Mouse (Mus musculus): Measurements from ENCODE around the gene Gemin5. TPM values are rescaled to one million over a fixed set of nuclear protein-coding genes. Genes with fewer than 3 reads are reported as not detected.

Gemin5 gene
- polyA plus RNA-seq, 1 experiment from 2014 or later, result 11.6 TPM

DNA sequence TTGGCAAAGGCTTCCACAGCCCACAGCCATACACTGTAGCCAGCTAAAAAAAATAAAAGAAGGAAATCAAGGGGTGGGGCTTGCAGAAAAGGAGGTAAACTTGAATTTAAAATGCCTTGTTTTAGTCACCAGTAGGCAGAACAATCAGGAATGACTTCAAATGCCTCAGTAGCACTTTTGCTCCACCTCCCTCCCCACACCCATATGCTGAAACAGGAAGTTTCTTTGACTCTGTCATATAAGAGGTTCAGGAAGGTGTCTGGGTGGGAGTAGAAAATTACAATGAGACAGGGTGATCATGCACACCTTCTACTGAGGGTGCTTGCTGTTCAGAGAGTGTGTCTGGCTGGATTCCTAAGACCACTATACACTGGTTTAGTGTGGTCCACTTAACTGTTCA, 33.5 kb downstream of the Gemin5 start:
- no peaks in the 10 kb centered on the region for H3K27me3 ChIP-seq (ENCODE audit: insufficient read depth, low read length)
- no peaks in the 10 kb centered on the region for H3K4me1 ChIP-seq (replicated peaks; ENCODE audit: insufficient read depth, low read length)
- no peak overlapping the region for H3K4me3 ChIP-seq (replicated peaks; ENCODE audit: low read depth, low read length)
- ATAC-seq (replicated peaks; ENCODE audit: low FRiP score, low read depth), result no peak
- no peaks in the 10 kb centered on the region for H3K9me3 ChIP-seq (replicated peaks; ENCODE audit: low read length)
- no peak overlapping the region for H3K4me2 ChIP-seq (ENCODE audit: low read length)
- H3K27ac ChIP-seq, result no peak overlapping the region
- peaks cover 68% of the 10 kb centered on the region for H3K36me3 ChIP-seq (ENCODE audit: insufficient read depth, low read length)
- no peak for TF ChIP-seq CTCF (IDR thresholded peaks at IDR 0.05; ENCODE audit: low read depth)
- no peak for DNase-seq (ENCODE audit: low spot score)
- H3K9ac ChIP-seq (ENCODE audit: low read depth, low read length), result no peak overlapping the region

DNA sequence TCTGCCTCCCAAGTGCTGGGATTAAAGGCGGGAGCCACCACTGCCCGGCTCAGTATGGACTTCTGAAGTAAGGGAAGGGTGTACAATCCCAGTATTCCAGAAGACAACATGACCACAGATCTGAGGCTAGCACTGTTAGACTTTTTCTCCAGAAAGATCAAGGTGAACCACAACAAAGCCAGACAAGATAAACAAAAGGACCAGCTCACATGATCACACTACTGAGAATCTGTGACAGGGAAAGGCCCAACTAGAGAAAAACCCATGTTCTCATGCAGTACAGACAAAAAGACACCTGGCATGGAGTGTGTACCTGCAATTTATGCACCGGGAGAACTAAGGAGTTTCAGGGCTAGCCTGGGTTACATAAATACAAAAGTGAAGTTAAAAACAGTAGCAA, 36.3 kb downstream of the Gemin5 start:
- peaks cover 70% of the 10 kb centered on the region for H3K36me3 ChIP-seq (ENCODE audit: insufficient read depth, low read length)

DNA sequence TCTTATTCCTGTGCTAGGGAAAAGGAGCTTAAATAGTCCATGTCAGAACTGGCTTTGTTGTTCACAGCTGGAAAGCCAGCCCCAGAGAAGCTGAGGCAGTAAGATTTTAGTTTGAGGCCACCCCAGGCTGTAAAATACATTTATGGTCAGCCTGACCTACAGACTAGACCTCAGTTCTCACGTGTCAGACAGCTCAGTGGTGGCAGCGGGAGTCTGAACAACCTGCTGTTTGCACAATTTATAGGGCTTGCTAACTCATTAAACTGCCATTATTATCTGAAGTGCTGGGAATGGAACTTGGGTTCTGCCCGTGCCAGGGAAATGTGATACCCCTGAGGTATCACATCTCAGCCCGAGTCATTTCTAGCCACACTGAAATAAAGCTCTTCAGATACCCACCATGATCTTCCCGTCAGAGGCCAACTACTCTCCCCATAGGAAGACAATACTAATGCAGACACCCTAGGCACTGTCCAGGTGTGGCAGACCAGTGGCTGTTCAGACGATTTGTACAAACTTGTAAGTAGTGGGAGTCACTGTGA, 39.0 kb downstream of the Gemin5 start:
- no peak overlapping the region for H3K9ac ChIP-seq (ENCODE audit: low read depth, low read length)
- WGBS, result 18% methylated on average over 6 of the region's 6 CpGs
- H3K4me2 ChIP-seq (ENCODE audit: low read length), result no peak overlapping the region
- H3K27ac ChIP-seq, result no peak overlapping the region
- peaks cover 55% of the 10 kb centered on the region for H3K36me3 ChIP-seq (ENCODE audit: insufficient read depth, low read length)
- H3K9me3 ChIP-seq (replicated peaks; ENCODE audit: low read length), result no peaks in the 10 kb centered on the region
- no peak for TF ChIP-seq CTCF (IDR thresholded peaks at IDR 0.05; ENCODE audit: low read depth)
- DNase-seq (ENCODE audit: low spot score), result peak; percentile 74
- H3K4me3 ChIP-seq (replicated peaks; ENCODE audit: low read depth, low read length), result no peak overlapping the region
- H3K4me1 ChIP-seq (replicated peaks; ENCODE audit: insufficient read depth, low read length), result no peaks in the 10 kb centered on the region
- no peak; the same call in 1 of the 2 replicates for ATAC-seq (replicated peaks; ENCODE audit: low FRiP score, low read depth)
- no peaks in the 10 kb centered on the region for H3K27me3 ChIP-seq (ENCODE audit: insufficient read depth, low read length)

More for the DNA sequence above, 36.3 kb downstream of the Gemin5 start:
- Histone ChIP-seq H3K4me3 (replicated peaks; ENCODE audit: low read depth, low read length) (no peak overlapping the region), H3K4me2 (ENCODE audit: low read length) (no peak overlapping the region), H3K9ac (ENCODE audit: low read depth, low read length) (no peak overlapping the region), H3K4me1 (replicated peaks; ENCODE audit: insufficient read depth, low read length) (no peaks in the 10 kb centered on the region), H3K9me3 (replicated peaks; ENCODE audit: low read length) (no peaks in the 10 kb centered on the region), H3K27ac (no peak overlapping the region), H3K27me3 (ENCODE audit: insufficient read depth, low read length) (no peaks in the 10 kb centered on the region)
- ATAC-seq (replicated peaks; ENCODE audit: low FRiP score, low read depth) (no peak), DNase-seq (ENCODE audit: low spot score) (no peak)
- TF ChIP-seq CTCF (IDR thresholded peaks at IDR 0.05; ENCODE audit: low read depth), result no peak
- WGBS, result 90% methylated on average over 3 of the region's 3 CpGs

DNA sequence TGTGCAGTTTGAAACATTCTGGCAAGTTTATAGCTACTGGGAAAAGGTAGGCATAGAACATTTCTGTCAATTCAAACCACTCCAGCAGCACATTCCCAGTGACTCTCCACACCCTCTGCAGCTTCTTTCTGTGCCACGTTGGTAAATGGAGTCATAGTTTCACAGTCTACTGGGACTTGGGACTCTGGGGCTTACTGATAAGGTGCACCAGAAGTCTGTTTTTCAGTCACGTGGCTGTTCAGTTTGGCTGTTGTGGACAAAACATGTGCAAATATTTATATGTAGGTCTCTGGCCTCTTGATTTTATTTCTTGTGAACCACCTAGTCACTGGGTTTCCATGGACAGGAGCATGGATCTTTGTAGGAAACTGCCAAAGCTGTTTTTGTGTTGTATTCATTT, 40.8 kb downstream of the Gemin5 start:
- H3K4me2 ChIP-seq (ENCODE audit: low read length), result no peak overlapping the region
- no peak for TF ChIP-seq CTCF (IDR thresholded peaks at IDR 0.05; ENCODE audit: low read depth)
- H3K36me3 ChIP-seq (ENCODE audit: insufficient read depth, low read length), result peaks cover 42% of the 10 kb centered on the region
- no peaks in the 10 kb centered on the region for H3K9me3 ChIP-seq (replicated peaks; ENCODE audit: low read length)
- no peaks in the 10 kb centered on the region for H3K27me3 ChIP-seq (ENCODE audit: insufficient read depth, low read length)
- WGBS, result 91% methylated on average over 2 of the region's 2 CpGs
- DNase-seq (ENCODE audit: low spot score), result no peak
- no peak for ATAC-seq (replicated peaks; ENCODE audit: low FRiP score, low read depth)
- no peaks in the 10 kb centered on the region for H3K4me1 ChIP-seq (replicated peaks; ENCODE audit: insufficient read depth, low read length)
- H3K4me3 ChIP-seq (replicated peaks; ENCODE audit: low read depth, low read length), result no peak overlapping the region
- no peak overlapping the region for H3K9ac ChIP-seq (ENCODE audit: low read depth, low read length)
- no peak overlapping the region for H3K27ac ChIP-seq

DNA sequence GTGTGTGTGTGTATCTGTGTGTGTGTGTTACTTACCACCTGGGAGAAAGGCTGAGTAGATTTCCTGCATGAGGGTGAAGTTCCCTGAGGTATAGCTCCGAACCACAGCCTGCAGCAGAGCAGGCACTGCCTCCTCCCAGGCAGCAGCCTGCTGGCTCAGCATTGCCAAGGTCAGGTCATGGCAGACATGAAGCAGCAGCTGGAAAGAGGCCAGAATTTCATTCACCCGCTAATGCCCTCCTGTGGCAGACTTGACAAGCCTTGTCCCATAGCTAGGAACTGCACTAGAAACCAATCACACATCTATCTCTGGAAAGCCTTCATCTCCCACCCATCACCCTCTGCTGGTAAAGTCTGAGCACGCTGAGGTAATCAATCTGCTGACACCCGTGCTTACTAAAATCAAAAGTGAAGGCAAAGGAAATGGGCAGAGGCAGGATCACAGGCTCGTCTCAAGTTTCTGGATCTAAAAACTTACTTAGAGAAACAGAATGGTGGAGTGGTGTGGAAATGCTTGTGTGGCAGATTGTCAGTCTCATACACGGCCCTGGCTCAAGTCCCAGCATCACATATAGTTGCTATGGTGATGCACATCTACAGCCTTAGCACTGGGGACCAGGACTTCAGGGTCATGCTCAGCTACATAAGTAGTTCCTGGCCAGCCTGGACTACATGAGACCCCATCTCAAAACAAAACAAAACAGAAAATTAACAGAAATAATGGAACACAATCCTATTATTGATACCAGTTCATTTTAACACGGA, 41.8 kb downstream of the Gemin5 start:
- peak; percentile 58 for TF ChIP-seq CTCF (IDR thresholded peaks at IDR 0.05; ENCODE audit: low read depth)
- 23% methylated on average over 7 of the region's 7 CpGs for WGBS
- no peaks in the 10 kb centered on the region for H3K9me3 ChIP-seq (replicated peaks; ENCODE audit: low read length)
- no peaks in the 10 kb centered on the region for H3K27me3 ChIP-seq (ENCODE audit: insufficient read depth, low read length)
- no peak overlapping the region for H3K4me2 ChIP-seq (ENCODE audit: low read length)
- peak; percentile 75 for DNase-seq (ENCODE audit: low spot score)
- no peaks in the 10 kb centered on the region for H3K4me1 ChIP-seq (replicated peaks; ENCODE audit: insufficient read depth, low read length)
- no peak overlapping the region for H3K27ac ChIP-seq
- no peak for ATAC-seq (replicated peaks; ENCODE audit: low FRiP score, low read depth)
- no peak overlapping the region for H3K4me3 ChIP-seq (replicated peaks; ENCODE audit: low read depth, low read length)
- H3K36me3 ChIP-seq (ENCODE audit: insufficient read depth, low read length), result peaks cover 44% of the 10 kb centered on the region
- no peak overlapping the region for H3K9ac ChIP-seq (ENCODE audit: low read depth, low read length)

DNA sequence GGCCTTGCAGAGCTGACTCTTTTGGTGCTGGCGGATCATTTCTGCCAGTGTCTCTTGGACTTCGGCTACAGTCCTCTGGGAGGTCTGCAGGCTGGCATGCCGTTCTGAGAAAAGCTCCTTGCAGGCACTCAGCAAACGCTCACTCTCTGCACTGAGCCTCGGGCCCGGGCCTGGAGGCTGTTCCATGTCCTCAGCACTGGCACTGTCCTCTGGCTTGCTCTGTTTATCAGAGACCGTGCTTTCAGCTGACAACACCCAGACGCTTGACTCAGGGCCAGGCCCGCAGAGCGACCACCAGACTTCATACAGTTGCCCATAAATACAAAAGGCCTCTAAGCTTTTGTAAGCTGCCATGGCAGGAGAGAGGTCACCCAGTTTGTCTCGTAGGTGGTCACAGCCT, 43.3 kb downstream of the Gemin5 start:
- Histone ChIP-seq H3K27me3 (ENCODE audit: insufficient read depth, low read length) (no peaks in the 10 kb centered on the region), H3K9me3 (replicated peaks; ENCODE audit: low read length) (no peaks in the 10 kb centered on the region), H3K36me3 (ENCODE audit: insufficient read depth, low read length) (peaks cover 44% of the 10 kb centered on the region), H3K27ac (no peak overlapping the region), H3K9ac (ENCODE audit: low read depth, low read length) (no peak overlapping the region), H3K4me3 (replicated peaks; ENCODE audit: low read depth, low read length) (no peak overlapping the region), H3K4me2 (ENCODE audit: low read length) (no peak overlapping the region), H3K4me1 (replicated peaks; ENCODE audit: insufficient read depth, low read length) (no peaks in the 10 kb centered on the region)
- TF ChIP-seq CTCF (IDR thresholded peaks at IDR 0.05; ENCODE audit: low read depth), result no peak
- ATAC-seq (replicated peaks; ENCODE audit: low FRiP score, low read depth), result no peak
- WGBS, result 83% methylated on average over 11 of the region's 11 CpGs
- DNase-seq (ENCODE audit: low spot score), result no peak

Data from kidney, postnatal 0 days (tissue).